ENCODE assay signal across 7 mouse cellular contexts in the genomic region with DNA sequence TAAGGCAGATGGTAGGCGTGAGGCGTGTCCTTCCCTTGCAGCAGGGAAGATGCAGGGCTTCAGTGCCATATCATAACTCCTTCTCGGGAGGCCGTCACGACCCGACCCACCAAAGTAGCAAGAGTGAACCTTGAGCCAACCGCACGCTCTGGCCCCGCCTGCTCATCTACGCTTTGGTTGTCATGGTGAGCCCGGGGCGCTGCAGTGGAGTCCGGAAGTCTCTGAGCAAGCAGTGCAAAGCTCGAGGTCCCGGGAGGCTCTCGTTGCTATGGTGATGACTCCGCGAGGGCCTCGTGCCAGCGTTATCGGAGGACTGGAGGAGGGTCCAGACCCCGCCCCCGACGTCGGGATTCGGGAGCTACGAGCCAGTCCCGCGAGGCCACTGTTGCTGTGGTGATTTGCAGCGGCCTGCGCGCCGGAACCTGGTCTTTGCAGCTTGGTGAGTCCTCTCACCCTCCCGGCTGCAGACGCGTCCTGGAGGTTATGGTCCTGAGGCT. TPM values are rescaled to one million over a fixed set of nuclear protein-coding genes. Genes with fewer than 3 reads are reported as not detected.
DNase-seq lines count a peak whose midpoint lies in the region; ATAC-seq and TF ChIP-seq lines count a peak whose summit lies in the region.

Gene Rab36, plus strand, starts transcription at position 176 of the 497 bp plus-strand sequence.

- WGBS in embryonic facial prominence, embryonic 11.5 days = under 1% methylated on average over 36 of the region's 36 CpGs
- under 1% methylated on average over 36 of the region's 36 CpGs for WGBS in limb, embryonic 13.5 days
- WGBS in midbrain, embryonic 15.5 days = under 1% methylated on average over 36 of the region's 36 CpGs
- WGBS in spleen, adult 2 months = 1% methylated on average over 36 of the region's 36 CpGs

- H3K27me3 ChIP-seq in embryonic facial prominence, embryonic 11.5 days (ENCODE audit: control insufficient read depth, insufficient read depth, low read length) = no peaks in the 10 kb centered on the region
- no peaks in the 10 kb centered on the region for H3K27me3 ChIP-seq in limb, embryonic 13.5 days
- no peaks in the 10 kb centered on the region for H3K27me3 ChIP-seq in midbrain, embryonic 15.5 days (replicated peaks)
- no peaks in the 10 kb centered on the region for H3K27me3 ChIP-seq in spleen, adult 2 months (ENCODE audit: control insufficient read depth, insufficient read depth, low read length)

- peaks cover 2% of the 10 kb centered on the region for H3K4me1 ChIP-seq in embryonic facial prominence, embryonic 11.5 days (ENCODE audit: control insufficient read depth, insufficient read depth, low read length)
- peaks cover 30% of the 10 kb centered on the region for H3K4me1 ChIP-seq in limb, embryonic 13.5 days
- peaks cover 45% of the 10 kb centered on the region for H3K4me1 ChIP-seq in midbrain, embryonic 15.5 days
- H3K4me1 ChIP-seq in spleen, adult 2 months (ENCODE audit: control insufficient read depth, insufficient read depth, insufficient read length) = peaks cover 4% of the 10 kb centered on the region; the same call in 1 of the 2 replicates

- peak within 1 kb of the TSS; percentile 76 for H3K4me2 ChIP-seq in embryonic facial prominence, embryonic 11.5 days (ENCODE audit: low read depth, low read length)
- H3K4me2 ChIP-seq in limb, embryonic 13.5 days (replicated peaks) = peak within 1 kb of the TSS; percentile 76
- H3K4me2 ChIP-seq in midbrain, embryonic 15.5 days = peak within 1 kb of the TSS; percentile 65

- H3K4me3 ChIP-seq in embryonic facial prominence, embryonic 11.5 days (ENCODE audit: low read depth, low read length) = peak within 1 kb of the TSS; percentile 46
- peak within 1 kb of the TSS; percentile 51 for H3K4me3 ChIP-seq in limb, embryonic 13.5 days
- H3K4me3 ChIP-seq in midbrain, embryonic 15.5 days = peak within 1 kb of the TSS; percentile 44
- peak within 1 kb of the TSS; percentile 49; the same call in 1 of the 2 replicates for H3K4me3 ChIP-seq in spleen, adult 2 months (ENCODE audit: extremely low read depth, insufficient read depth, insufficient read length)

- ATAC-seq in embryonic facial prominence, embryonic 11.5 days (replicated peaks; ENCODE audit: insufficient number of reproducible peaks, low FRiP score, low TSS enrichment, low read depth) = peak; percentile 97
- peak; percentile 96 for ATAC-seq in limb, embryonic 13.5 days (ENCODE audit: low FRiP score, low read depth)
- ATAC-seq in midbrain, embryonic 15.5 days (replicated peaks) = peak; percentile 94

- H3K27ac ChIP-seq in embryonic facial prominence, embryonic 11.5 days (replicated peaks; ENCODE audit: low read depth, low read length) = peak within 1 kb of the TSS; percentile 81; the same call in 1 of the 2 replicates
- H3K27ac ChIP-seq in limb, embryonic 13.5 days = peak within 1 kb of the TSS; percentile 74
- H3K27ac ChIP-seq in midbrain, embryonic 15.5 days = peak within 1 kb of the TSS; percentile 86
- H3K27ac ChIP-seq in spleen, adult 2 months (ENCODE audit: insufficient read depth, low read length) = no peak within 1 kb of the TSS

- no peaks in the 10 kb centered on the region for H3K36me3 ChIP-seq in embryonic facial prominence, embryonic 11.5 days (replicated peaks; ENCODE audit: control insufficient read depth, insufficient read depth, low read depth, low read length)
- no peaks in the 10 kb centered on the region for H3K36me3 ChIP-seq in limb, embryonic 13.5 days
- no peaks in the 10 kb centered on the region for H3K36me3 ChIP-seq in midbrain, embryonic 15.5 days (replicated peaks)
- H3K36me3 ChIP-seq in spleen, adult 2 months (ENCODE audit: control insufficient read depth, insufficient read depth, low read length) = no peaks in the 10 kb centered on the region

- no peak for TF ChIP-seq POLR2A in spleen, adult 2 months (IDR thresholded peaks at IDR 0.05; ENCODE audit: low read depth, low read length)

- no peaks in the 10 kb centered on the region for H3K9me3 ChIP-seq in embryonic facial prominence, embryonic 11.5 days (replicated peaks; ENCODE audit: control insufficient read depth, low read length)
- H3K9me3 ChIP-seq in limb, embryonic 13.5 days = no peaks in the 10 kb centered on the region
- H3K9me3 ChIP-seq in midbrain, embryonic 15.5 days = no peaks in the 10 kb centered on the region

- H3K9ac ChIP-seq in embryonic facial prominence, embryonic 11.5 days (replicated peaks; ENCODE audit: low read length) = peak within 1 kb of the TSS; percentile 61
- peak within 1 kb of the TSS; percentile 68 for H3K9ac ChIP-seq in limb, embryonic 13.5 days
- peak within 1 kb of the TSS; percentile 37 for H3K9ac ChIP-seq in midbrain, embryonic 15.5 days

- peak; percentile 99 for DNase-seq in adrenal gland, postnatal 25 days
- DNase-seq in embryonic facial prominence, embryonic 11.5 days (ENCODE audit: low spot score) = peak; percentile 100
- DNase-seq in heart, adult 8-10 months (ENCODE audit: low spot score) = peak; percentile 94
- DNase-seq in kidney, adult 8-10 months = peak; percentile 95
- peak; percentile 52 to 79 for DNase-seq in spleen, adult 2 months (ENCODE audit: low read depth in 1 of 2, low spot score in 2 of 2)

- TF ChIP-seq CTCF in spleen, adult 2 months (IDR thresholded peaks at IDR 0.05; ENCODE audit: extremely low read depth, insufficient read depth, insufficient read length, insufficient replicate concordance) = no peak

RNA-seq across cellular contexts. Expression of gene Rab36, which starts in this region (rescaled TPM):
- 14.8 and 21.8 TPM in 2 replicates for total RNA-seq in adrenal gland, postnatal 25 days (2021)
- 7.6 and 8.5 TPM in 2 replicates for polyA plus RNA-seq in embryonic facial prominence, embryonic 11.5 days (2014; fragmentation: Nextera tagmentation; extraction: Ambion mirVana)
- total RNA-seq in heart, adult 8-10 months (2022) = under 1 TPM; 0.46 to 0.97 (median 0.77) TPM
- 11.2 and 11.6 TPM in 2 replicates for polyA plus RNA-seq in limb, embryonic 13.5 days (2015; fragmentation: Nextera tagmentation; extraction: Ambion mirVana)
- polyA plus RNA-seq in midbrain, embryonic 15.5 days (2015; fragmentation: Nextera tagmentation; extraction: Ambion mirVana) = 22.2 and 23.2 TPM in 2 replicates
- polyA plus RNA-seq in spleen, adult 2 months (2012; rRNA removed) = 3.4 and 3.7 TPM in 2 replicates

Comparison
In these comparisons a context has a peak if more than half of its experiments do, and no peak if none do; other contexts are left out.
1. Peak in DNase-seq in heart, adult 8-10 months; RNA of the gene not detected or under 1 TPM.